Mouse (Mus musculus) forebrain, embryonic 13.5 days (tissue): ENCODE measurements around the gene Jph3. TPM values are rescaled to one million over a fixed set of nuclear protein-coding genes. Genes with fewer than 3 reads are reported as not detected.

Source experiments
- ATAC-seq: fragments of 200-750 bp; cut with Nextera tagmentation; 2 replicates; pipeline ENCODE4 v1.8.0; 2017
- H3K27ac ChIP-seq: fragments of 300-500 bp; sonication (generic); 2 replicates; pipeline ENCODE4 v1.5.1; 2015; ENCODE audit warnings: inconsistent platforms, mild to moderate bottlenecking, moderate library complexity
- H3K27me3 ChIP-seq: fragments of 300-500 bp; sonication (generic); 2 replicates; pipeline ENCODE4 v1.6.1; 2015; ENCODE audit warnings: mild to moderate bottlenecking, inconsistent platforms
- H3K36me3 ChIP-seq: fragments of 300-500 bp; sonication (generic); 2 replicates; pipeline ENCODE4 v1.6.1; 2015; ENCODE audit warnings: mild to moderate bottlenecking, inconsistent platforms; ENCODE audit not compliant: poor library complexity, severe bottlenecking
- H3K4me1 ChIP-seq: fragments of 300-500 bp; sonication (generic); 2 replicates; pipeline ENCODE4 v1.6.1; 2015; ENCODE audit warnings: inconsistent platforms
- H3K4me2 ChIP-seq: fragments of 300-500 bp; sonication (generic); 2 replicates; pipeline ENCODE4 v1.6.1; 2015; ENCODE audit warnings: inconsistent platforms, mild to moderate bottlenecking, moderate library complexity
- H3K4me3 ChIP-seq: fragments of 300-500 bp; sonication (generic); 2 replicates; pipeline ENCODE4 v1.5.1; 2015; ENCODE audit warnings: mild to moderate bottlenecking, inconsistent platforms
- H3K9ac ChIP-seq: fragments of 300-500 bp; sonication (generic); 2 replicates; pipeline ENCODE4 v1.6.1; 2015; ENCODE audit warnings: mild to moderate bottlenecking, inconsistent platforms
- H3K9me3 ChIP-seq: fragments of 300-500 bp; sonication (generic); replicated peaks from 2 replicates; pipeline ENCODE4 v1.6.1; 2016; ENCODE audit warnings: inconsistent platforms
- WGBS: fragments of 180-500 bp; shearing (Covaris S2); methylation state at CpG from one replicate; pipeline ENCODE4 v1.1.7; 2015; 5-methylcytosine and 5-hydroxymethylcytosine counted together
- polyA plus RNA-seq: library from polyadenylated mRNA; unstranded; fragments of >200 nt; fragmentation: Nextera tagmentation; extraction: Ambion mirVana; gene quantifications from 2 replicates; pipeline ENCODE4 v1.2.1, GENCODE M21; 2015

The Jph3 gene
- polyA plus RNA-seq, result 34.9 and 36.7 TPM in 2 replicates

DNA sequence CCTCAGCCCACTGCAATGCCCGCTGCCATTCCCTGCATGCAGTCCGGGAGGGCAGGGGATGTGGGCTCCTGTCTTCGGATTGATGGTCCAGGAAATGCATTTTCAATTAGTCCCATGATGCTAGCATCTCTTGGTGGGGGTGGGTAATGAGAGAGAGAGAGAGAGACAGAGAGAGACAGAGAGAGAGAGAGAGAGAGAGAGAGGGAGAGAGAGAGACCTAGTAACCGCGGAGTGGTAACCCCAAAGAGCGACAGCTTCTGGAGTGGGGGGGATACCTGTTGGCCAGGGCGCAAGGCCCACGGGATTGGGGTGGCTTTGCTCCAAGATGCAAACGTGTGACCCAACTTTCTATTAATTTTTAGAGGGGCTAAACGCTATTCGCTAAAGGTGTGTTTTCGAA is at the start of gene Jph3:
Jph3 (plus strand) TSS at position 301 of the 400 bp plus-strand sequence.
- Histone ChIP-seq H3K4me1 (peaks cover 28% of the 10 kb centered on the region), H3K4me3 (peak within 1 kb of the TSS; percentile 60), H3K27me3 (peaks cover 68% of the 10 kb centered on the region), H3K9me3 (no peaks in the 10 kb centered on the region), H3K9ac (peak within 1 kb of the TSS; percentile 76), H3K4me2 (peak within 1 kb of the TSS; percentile 85), H3K36me3 (no peaks in the 10 kb centered on the region), H3K27ac (no peak within 1 kb of the TSS)
- no peak for ATAC-seq
- WGBS, result 4% methylated on average over 12 of the region's 12 CpGs

DNA sequence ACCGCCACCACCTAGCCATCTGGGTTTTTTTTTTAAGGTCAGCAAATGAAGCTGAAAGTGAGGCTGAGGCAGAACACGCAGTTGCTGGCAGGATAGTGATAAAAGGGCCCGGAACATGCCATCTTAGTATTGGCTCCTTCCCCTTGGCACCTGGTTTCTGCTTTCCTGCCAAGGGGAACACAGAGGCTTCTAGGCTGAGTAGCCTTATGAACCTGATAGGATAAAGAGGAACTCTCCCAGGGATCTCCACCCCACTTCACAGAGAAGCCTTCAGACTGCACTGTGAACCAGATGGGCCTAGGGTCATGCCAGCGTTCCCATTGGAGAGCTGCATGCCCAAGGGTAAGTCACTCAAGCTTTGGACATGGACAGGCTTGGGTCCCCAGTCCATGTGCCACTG is 48.5 kb upstream of the Jph3 start:
- Histone ChIP-seq H3K27ac (no peak overlapping the region), H3K4me3 (no peak overlapping the region), H3K4me2 (no peak overlapping the region), H3K9ac (no peak overlapping the region), H3K9me3 (no peaks in the 10 kb centered on the region), H3K4me1 (no peaks in the 10 kb centered on the region), H3K27me3 (peaks cover 2% of the 10 kb centered on the region; the same call in 1 of the 2 replicates), H3K36me3 (no peaks in the 10 kb centered on the region)
- no peak for ATAC-seq
- WGBS, result 89% methylated on average over 4 of the region's 4 CpGs

DNA sequence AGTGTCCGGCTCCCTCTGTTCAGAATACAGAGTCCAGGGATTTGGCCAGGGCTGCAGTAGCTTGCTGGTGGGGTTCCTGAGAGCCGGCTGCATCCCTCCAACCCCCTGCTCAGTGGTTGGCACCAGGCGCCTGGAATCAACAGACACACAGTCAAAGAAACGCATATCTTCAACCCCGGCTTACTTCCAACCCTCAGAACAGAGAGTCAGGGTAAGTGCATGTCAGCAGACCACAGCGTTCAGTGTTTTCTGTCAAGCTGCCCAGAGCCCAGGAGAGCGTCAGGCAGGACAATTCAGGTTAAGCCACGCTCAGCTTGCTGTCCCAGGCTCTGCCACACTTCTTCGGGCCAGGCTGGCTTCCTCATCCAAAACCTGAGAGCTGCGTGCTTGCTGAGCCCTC is 48.0 kb upstream of the Jph3 start:
- no peak for ATAC-seq
- Histone ChIP-seq H3K36me3 (no peaks in the 10 kb centered on the region), H3K9ac (no peak overlapping the region), H3K4me1 (no peaks in the 10 kb centered on the region), H3K4me3 (no peak overlapping the region), H3K27me3 (peaks cover 2% of the 10 kb centered on the region; the same call in 1 of the 2 replicates), H3K4me2 (no peak overlapping the region), H3K27ac (no peak overlapping the region), H3K9me3 (no peaks in the 10 kb centered on the region)
- 59% methylated on average over 10 of the region's 10 CpGs for WGBS

DNA sequence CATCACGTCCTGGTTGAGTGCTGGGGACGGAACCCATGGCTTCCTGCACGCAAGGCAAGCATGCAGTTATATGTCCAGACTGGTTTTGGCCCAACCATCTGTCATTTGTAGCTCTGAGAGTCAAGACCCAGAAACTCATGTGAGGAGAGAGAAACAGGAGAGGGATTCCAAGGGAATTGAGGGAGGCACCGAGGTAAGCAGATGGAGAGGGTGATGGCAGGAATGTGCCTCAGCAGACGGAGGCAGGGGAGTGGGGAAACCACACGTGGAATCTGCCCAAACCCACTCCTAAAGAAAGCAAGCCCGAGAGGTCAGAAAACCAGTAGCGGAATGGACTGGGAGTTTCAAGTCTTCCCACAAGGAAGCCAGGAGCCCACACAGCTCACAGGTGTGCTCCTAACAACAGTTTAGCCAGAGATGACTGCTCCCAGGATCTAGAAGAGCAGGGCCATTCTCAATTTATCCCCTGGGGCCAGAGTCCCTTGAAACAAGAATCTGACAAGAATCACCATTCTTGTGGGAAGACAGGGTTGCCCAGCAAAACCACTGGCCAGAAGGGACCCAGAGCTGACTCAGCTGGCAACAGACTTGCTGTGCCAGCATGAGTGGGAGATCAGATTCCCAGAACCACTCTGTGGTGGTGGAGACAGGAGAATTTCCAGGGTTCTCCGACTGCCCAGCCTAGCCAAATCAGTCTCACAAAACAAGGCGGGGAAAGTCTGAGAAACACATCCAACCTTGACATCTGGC is 46.2 kb upstream of the Jph3 start:
- Histone ChIP-seq H3K4me3 (no peak overlapping the region), H3K27ac (no peak overlapping the region), H3K9me3 (no peaks in the 10 kb centered on the region), H3K36me3 (no peaks in the 10 kb centered on the region), H3K4me2 (no peak overlapping the region), H3K9ac (no peak overlapping the region), H3K27me3 (peaks cover 2% of the 10 kb centered on the region; the same call in 1 of the 2 replicates), H3K4me1 (peaks cover 10% of the 10 kb centered on the region)
- 77% methylated on average over 10 of the region's 10 CpGs for WGBS
- ATAC-seq, result no peak

GRCm38 (mm10) chr8:121685419-121685818 is 44.0 kb upstream of the Jph3 start:
- Histone ChIP-seq H3K9me3 (no peaks in the 10 kb centered on the region), H3K4me1 (peaks cover 10% of the 10 kb centered on the region), H3K36me3 (no peaks in the 10 kb centered on the region), H3K4me3 (no peak overlapping the region), H3K9ac (no peak overlapping the region), H3K27me3 (no peaks in the 10 kb centered on the region), H3K27ac (no peak overlapping the region), H3K4me2 (no peak overlapping the region)
- no peak for ATAC-seq
- 23% methylated on average over 4 of the region's 4 CpGs for WGBS

- Histone ChIP-seq H3K27me3 (no peaks in the 10 kb centered on the region), H3K4me3 (no peak overlapping the region), H3K27ac (peak overlapping the region; percentile 86), H3K4me1 (peaks cover 10% of the 10 kb centered on the region), H3K9ac (no peak overlapping the region), H3K9me3 (no peaks in the 10 kb centered on the region), H3K36me3 (no peaks in the 10 kb centered on the region), H3K4me2 (no peak overlapping the region)
- ATAC-seq, result peak; percentile 63
- 51% methylated on average over 14 of the region's 14 CpGs for WGBS
Measured at GRCm38 (mm10) chr8:121687455-121688161, 41.8 kb upstream of the Jph3 start.

- Histone ChIP-seq H3K9me3 (no peaks in the 10 kb centered on the region), H3K9ac (no peak overlapping the region), H3K36me3 (no peaks in the 10 kb centered on the region), H3K27me3 (no peaks in the 10 kb centered on the region), H3K4me1 (peaks cover 10% of the 10 kb centered on the region), H3K4me3 (no peak overlapping the region), H3K27ac (peak overlapping the region; percentile 86), H3K4me2 (no peak overlapping the region)
- no peak for ATAC-seq
- WGBS, result 44% methylated on average over 5 of the region's 5 CpGs
Measured at GRCm38 (mm10) chr8:121688496-121688895, 40.9 kb upstream of the Jph3 start.

DNA sequence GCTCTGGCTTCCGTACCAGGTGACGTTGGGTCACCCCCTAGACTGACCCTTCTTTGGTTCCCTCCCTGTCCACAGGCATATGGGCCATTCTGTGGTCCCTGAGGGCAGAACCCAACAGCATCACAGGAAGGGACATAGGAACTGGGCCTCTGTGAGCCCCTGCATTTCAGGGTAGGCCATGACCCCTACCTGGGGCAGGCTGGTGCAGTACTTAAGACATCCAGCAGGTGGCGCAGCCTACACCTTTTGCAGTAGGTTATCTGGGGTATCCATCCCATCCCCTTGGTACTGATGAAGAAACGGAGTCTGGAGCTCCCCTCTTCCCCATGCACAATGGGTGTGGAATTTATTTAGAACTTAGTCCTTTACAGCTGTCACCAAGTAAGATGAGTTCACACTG is 35.0 kb upstream of the Jph3 start:
- no peaks in the 10 kb centered on the region for H3K27me3 ChIP-seq
- H3K36me3 ChIP-seq, result no peaks in the 10 kb centered on the region
- no peak overlapping the region for H3K27ac ChIP-seq
- no peak overlapping the region for H3K4me3 ChIP-seq
- no peak overlapping the region for H3K4me2 ChIP-seq
- no peak for ATAC-seq
- H3K4me1 ChIP-seq, result peaks cover 15% of the 10 kb centered on the region
- WGBS, result 53% methylated on average over 4 of the region's 4 CpGs
- H3K9ac ChIP-seq, result no peak overlapping the region
- no peaks in the 10 kb centered on the region for H3K9me3 ChIP-seq

DNA sequence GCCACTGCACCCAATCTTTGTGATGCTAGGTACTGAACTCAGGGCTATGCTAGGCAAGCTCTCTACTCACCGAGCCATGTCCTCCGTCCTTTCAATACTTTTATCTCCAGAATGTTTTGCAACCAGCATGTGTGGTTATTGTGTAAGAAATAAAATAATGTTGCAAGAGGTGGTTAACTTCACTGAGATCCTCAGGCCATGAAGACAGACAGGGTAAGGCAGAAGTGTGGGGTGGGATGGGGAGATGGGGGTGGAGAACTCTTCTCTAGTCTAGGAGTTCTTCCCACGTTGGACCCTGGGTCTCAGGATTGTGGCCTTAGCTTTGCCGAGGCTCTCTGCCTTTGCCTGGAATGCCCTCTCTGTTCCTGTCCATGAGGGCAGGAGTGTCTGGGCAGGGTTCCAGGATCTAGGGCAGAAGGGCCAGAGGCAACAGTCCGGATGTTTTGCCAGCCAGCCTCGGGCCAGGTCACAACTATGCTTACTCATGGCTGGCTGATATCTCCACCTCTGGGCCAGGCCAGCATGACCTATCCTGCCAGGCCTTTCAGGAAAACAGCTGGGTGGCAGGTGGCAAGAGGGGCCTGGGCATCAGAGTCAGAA is 33.7 kb upstream of the Jph3 start:
- H3K4me1 ChIP-seq, result peaks cover 15% of the 10 kb centered on the region
- no peak overlapping the region for H3K4me3 ChIP-seq
- no peaks in the 10 kb centered on the region for H3K27me3 ChIP-seq
- no peak overlapping the region for H3K9ac ChIP-seq
- WGBS, result 75% methylated on average over 6 of the region's 6 CpGs
- H3K27ac ChIP-seq, result no peak overlapping the region
- ATAC-seq, result no peak
- no peak overlapping the region for H3K4me2 ChIP-seq
- no peaks in the 10 kb centered on the region for H3K9me3 ChIP-seq
- no peaks in the 10 kb centered on the region for H3K36me3 ChIP-seq

DNA sequence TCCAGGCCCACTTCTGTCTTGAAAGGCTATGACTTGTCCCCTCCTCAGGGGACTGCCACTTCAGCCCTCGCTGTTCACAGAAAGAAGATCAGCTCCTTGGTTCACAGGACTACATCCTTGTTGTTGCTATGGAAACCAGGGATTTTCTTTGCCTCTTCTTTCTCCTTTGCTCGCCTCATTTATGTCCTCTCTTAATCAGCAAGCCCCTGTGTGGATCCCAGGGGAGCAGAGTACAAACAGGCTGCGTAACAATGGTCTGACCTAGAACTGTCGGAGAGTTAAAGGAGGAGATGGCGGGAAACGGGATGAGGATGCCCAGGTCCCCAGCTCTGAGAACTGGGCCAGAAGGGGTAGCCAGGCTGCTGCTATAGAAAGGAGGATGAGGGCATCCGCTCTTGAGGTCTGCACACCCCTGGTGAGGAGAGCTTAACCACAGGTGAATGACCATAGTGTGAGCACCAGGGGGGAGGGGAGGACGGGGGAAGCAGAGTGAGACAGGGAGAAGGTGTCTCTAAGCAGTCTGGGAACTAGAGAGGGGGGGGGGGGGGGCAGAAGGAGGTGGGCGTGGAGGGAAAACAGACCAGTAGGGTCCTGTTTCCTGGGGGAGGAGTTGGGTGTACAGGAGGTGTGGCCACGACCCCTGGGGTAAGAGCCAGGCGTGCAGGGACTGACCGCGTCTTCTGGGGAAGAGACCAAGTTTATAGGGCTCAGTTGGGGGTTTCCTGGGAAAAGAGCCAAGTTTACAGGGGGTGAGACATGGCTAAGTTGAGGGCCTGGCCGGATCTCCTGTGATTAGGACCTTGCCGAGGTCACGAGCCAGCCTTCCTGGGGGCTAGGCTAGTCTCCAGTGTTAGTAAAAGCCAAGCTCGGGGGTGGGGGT is 31.4 kb upstream of the Jph3 start:
- Histone ChIP-seq H3K9me3 (no peaks in the 10 kb centered on the region), H3K27ac (peak overlapping the region; percentile 44), H3K4me3 (no peak overlapping the region), H3K4me2 (peak overlapping the region; percentile 47), H3K9ac (no peak overlapping the region; the same call in 1 of the 2 replicates), H3K36me3 (no peaks in the 10 kb centered on the region), H3K27me3 (no peaks in the 10 kb centered on the region), H3K4me1 (peaks cover 15% of the 10 kb centered on the region)
- ATAC-seq, result peak; percentile 52
- 3% methylated on average over 17 of the region's 17 CpGs for WGBS

DNA sequence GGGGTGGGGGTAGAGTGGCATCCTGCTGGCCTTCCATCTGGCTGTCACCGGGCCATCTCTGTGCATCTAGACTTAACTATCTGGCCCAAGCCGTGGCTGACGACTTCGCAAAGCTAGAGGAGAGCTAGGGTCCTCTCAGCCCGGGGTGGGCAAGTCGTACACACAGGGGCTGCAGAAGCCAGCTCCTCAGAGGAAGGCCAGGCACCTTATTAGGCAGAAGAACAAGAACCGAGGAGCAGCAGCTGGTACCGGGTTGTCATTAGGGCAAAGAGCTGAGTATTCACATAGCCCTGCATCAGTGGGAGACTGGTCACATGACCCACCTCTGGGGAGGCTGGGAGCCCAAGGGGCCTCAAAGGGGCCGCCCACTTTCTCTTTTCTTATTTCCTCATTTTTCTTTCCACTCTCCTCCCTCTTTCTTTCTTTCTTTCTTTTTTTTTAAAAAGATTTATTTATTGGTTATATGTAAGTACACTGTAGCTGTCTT is 30.8 kb upstream of the Jph3 start:
- Histone ChIP-seq H3K9ac (no peak overlapping the region), H3K4me3 (no peak overlapping the region)

More for the DNA sequence above, 30.8 kb upstream of the Jph3 start:
- Histone ChIP-seq H3K9me3 (no peaks in the 10 kb centered on the region), H3K36me3 (no peaks in the 10 kb centered on the region), H3K4me2 (peak overlapping the region; percentile 47), H3K27me3 (no peaks in the 10 kb centered on the region), H3K27ac (peak overlapping the region; percentile 7; the same call in 1 of the 2 replicates), H3K4me1 (peaks cover 15% of the 10 kb centered on the region)
- 4% methylated on average over 9 of the region's 9 CpGs for WGBS
- ATAC-seq, result peak; percentile 17; the same call in 1 of the 2 replicates
